Mouse (Mus musculus): ENCODE data around the gene Dync1li1.
A peak's percentile ranks its signal among the peaks of the same experiment; 100 is the strongest.
"Not testable (repeated sequence)": the region's sequence is repeated elsewhere in the genome, so short reads cannot be mapped to it uniquely, and the experiment has no call there.

The Dync1li1 gene

DNA sequence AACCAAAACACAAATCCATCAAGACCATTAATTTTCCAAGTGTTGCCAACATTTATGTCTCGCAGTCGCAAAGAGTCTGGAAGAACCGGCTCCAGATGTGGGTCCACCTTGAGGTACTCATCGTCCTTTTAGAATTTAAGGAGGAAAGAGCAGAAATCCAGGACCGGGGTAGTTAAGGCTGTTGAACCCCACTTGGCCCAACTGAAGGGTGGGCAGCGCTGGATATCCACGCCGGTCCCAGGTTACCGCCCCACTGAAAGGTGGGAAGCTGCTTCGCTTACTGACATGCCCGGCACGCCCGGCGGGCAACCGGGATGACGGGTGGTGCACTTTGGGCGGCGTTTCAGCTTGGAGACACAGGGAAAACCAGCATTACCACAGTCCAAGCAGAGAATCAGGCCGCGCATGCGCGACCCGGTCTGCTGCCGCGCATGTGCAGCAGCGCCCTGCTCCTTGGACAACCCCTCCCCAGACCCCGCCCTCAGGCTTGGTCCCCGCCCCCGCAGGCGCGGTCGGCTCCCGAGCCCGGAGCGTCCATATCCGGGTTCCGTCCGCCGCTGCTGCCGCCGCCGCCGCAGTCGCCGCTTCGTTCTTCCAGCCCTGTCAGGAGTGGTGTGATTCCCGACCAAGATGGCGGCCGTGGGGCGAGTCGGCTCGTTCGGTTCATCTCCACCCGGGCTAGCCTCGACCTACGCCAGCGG is at the start of gene Dync1li1:
Dync1li1 (plus strand) TSS at position 539 of the 701 bp plus-strand sequence.
- peak; percentile 98 to 99 for DNase-seq

DNA sequence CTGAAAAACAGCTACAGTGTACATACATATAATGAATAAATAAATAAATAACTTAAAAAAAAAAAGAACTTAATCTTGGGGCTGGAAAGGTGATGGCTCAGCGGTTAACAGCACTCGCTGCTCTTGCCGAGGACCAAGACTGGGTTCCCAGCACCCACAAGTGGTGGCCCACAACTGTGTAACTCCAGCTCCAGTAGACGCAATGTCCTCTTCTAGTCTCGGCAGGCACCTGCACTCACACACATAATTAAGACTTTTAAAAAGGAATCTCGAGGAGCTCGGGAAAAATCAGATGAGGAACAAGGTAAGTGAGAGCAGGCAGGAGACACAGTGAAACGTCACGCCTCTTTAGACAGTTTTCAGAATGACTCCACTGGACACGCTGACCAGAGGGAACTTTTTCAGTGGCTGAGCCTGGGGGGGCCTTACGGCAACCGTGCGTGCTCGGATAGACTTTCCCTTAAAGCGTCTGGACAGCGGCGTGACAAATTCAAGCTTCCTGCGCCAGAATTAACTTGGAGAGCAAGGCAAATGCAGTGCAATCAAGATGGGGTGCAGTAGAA is 49.3 kb upstream of the Dync1li1 start:
- no peak for DNase-seq

DNA sequence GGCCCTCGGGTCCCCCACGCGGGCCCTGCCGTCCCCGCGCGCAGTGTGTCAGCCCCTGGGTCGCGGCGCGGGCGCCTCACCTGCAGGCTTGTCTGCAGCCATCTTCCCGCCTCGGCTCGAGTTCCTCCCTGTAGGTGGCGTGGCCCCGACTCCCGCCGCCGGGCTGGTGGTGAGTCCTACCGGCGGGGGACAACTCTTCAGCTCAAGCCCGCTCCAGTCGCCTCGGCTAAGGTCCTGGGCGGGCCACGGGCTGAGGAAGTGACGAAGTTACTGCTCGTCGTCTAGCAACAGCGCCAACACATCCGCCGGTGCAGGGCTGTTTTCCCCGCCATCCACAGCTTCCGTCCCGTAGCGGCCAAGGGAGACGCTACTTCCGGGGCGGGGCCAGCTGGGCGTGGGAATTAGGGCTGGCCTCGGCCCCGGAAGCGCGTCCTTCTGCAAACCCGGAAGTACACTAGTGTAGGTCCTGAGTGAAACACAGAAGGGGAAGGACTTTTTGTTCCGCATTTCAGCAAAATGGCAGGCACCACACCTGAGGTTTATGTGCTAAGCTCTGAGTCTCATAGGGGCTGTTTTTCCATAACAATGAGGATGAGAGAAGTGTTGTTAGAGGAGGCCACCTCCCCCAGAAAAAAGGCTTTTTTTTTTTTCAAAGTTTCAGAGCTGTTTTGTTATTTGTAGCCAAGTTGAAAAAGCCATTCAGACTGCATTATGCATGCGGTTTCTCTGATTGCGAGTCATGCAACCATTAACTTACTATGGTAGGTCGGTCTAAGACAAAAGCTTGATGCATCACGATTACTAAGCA is 48.5 kb upstream of the Dync1li1 start, which contains the start of gene Cnot10:
Cnot10 (minus strand) TSS at position 346 of the 808 bp plus-strand sequence.
- peak; percentile 99 for DNase-seq

DNA sequence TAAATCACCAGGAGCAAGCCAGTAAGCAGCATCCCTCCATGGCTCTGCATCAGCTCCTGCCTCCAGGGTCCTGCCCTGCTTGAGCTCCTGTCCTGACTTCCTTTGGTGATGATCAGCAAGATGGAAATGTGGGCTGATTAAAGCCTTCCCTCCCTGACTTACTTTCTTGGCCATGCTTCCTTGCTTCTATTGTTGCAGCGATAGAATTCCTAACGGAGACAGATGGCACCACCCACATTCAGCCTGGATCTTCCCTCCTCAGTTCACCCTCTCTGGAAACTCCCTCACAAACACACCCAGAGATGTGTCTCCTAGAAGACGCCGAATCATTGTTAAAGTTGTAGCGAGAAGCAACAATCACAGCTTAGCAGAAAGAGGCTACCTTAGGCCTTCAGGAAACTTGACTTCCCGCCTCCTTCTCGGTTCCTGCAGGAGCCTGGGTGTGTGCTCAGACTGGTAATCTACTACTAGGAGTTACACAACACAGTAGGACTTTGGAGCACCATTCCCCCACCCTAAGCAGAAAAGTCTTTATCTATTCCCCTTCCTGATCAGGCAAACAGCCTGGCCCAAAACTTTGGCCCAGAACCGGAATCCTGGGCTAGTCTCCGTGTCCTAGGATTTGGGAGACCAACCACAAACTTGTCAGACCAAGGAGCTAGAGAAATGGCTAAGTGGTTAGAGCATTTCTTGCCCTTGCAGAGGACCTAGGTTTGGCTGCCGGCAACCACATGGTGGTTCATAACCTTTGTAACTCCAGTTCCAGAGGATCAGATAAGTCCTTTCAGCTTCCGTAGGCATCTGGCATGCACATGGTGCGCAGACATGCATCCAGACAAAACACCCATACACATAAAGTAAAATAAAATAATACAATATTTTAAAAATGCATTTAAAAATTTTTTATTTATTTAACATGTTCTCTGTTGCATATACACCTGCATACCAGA is 41.8 kb upstream of the Dync1li1 start:
- DNase-seq = no peak

DNA sequence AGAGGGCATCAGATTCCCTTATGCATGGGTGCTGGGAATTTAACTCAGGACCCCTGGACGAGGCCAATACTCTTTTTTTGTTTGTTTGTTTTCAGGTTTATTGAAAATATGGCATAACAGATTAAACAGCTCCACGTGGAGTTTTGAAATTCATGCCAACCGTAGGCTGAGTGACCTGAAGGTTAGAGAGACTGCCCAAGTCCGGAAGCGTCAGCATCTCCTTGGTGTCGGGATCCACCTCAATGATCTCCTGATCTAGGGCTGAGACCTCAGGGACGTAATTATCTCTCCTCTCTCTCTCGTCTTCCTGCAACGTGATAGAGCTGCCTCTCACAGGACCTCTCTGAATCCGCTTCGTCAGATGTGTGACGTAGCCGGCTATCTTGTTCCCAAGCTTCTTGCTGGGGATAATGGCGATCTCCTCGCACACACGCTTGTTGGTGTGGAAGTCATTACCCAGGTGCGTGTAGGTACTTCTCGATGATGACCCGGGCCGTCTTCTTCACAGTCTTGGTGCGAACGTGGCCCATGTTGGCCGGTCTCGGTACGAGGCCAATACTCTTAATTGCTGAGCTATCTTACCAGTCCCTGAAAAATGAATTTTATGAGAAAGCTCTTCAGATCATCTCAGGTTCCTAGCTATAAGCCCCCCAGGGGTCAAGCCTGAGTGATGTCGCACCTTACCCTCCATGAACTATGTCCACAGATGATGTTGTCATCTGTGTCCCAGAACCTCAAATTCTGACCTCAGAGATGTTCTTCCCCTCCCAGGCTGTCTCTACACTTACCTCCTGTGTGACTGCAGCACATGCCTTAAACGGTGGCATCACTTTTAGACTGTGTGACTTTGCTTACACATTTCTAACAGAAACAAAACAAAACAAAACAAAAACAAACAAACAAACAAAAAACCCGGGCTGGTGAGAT is 40.8 kb upstream of the Dync1li1 start:
- DNase-seq = no peak

DNA sequence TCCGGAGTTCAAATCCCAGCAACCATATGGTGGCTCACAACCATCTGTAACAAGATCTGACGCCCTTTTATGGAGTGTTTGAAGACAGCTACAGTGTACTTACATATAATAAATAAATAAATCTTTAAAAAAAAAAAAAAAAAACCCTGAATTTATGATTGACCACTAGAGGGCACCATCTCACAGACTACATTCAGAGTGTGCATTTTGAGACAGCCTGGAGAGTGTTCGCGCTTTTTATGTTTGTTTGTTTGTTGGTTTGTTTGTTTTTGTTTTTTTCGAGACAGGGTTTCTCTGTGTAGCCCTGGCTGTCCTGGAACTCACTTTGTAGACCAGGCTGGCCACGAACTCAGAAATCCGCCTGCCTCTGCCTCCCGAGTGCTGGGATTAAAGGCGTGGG is 40.1 kb upstream of the Dync1li1 start:
- DNase-seq = not testable (repeated sequence)

DNA sequence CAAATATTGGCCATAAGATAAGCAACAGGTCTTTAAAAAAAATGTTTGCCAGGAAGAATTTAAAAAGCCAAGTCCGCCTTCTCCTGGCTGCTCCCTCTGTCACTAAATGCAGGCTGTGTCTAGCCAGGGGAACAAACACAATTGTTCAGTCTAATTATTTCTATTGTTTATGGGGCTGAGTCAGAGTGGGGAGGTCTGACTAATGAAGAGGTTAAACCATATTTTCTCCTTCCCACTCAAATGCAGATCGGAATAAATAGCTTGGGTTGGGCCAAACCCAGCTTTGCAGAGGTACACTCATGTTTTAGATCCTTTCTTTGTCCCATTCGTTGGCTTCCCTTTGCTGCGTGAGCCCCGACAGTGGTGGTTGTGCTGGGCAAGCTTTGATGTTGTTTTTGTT is 39.2 kb upstream of the Dync1li1 start:
- DNase-seq = no peak

DNA sequence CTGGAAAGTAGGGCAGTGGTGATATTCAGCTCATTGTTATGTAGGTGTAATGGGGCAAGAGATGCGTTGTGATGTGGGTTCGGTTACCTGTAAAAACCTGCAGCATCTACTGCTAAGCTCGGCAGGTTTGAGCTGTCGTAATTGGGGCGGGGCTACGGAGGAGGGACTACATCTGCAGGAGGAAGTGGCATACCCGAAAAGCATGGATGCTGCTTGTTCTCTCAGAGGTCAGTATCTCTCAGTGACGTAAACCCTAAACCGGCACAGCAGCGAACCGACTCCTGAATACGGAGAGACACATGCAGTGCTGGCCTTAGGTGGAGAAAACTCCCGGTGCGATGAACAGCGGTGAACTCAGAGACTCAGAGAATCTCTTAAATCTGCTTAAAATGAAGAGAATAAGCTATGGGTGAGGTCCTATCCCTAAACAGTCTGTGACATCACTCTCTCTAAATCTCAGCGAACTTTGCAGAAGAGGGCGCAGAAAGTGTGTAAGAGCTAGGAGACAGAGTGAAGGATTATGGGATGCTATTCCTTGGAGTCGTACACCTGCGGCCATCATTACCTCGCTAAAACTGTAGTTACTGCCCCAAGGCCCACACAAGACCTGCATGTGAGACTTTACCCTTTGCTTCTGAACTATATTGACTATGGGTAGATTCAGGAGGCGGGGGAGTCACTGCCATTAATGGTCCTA is 37.5 kb upstream of the Dync1li1 start:
- DNase-seq = no peak

DNA sequence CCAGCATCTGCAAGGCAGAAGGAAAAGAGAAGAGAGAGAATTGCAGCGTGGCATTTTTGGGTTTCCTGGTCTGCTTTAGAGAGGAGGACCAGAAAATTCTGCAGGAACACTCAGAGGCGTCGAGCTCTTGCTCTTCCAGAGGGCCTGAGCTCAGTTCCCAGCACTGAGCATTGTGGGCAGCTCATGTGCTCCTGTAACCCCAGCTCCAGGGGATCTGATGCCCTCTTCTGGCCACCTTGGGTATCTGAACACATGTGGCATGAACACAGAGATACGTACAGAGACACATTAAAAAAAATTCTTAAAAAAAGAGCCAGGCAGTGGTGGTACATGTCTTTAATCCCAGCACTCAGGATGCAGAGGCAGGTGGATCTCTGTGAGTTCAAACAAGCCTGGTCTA is 33.2 kb upstream of the Dync1li1 start:
- DNase-seq = no peak

DNA sequence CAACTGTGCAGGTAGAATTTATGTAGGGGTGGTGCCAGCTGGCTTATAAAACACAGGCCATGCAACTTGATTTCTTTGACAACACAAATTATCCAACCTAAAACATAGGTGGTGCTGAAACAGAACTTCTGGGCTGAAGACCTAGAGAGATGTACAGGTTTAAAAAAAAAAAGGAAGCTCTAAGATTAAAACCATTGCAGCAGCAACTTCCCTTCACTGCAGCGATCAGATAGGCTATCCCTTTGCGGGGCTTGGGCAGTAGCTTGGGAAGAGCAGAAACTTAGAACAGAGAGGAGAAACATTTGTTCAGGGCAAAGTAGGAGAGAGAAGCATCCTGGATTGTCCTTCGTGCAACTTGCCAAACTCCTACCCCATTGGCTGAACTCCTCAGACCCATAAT is 31.9 kb upstream of the Dync1li1 start:
- DNase-seq = no peak

DNA sequence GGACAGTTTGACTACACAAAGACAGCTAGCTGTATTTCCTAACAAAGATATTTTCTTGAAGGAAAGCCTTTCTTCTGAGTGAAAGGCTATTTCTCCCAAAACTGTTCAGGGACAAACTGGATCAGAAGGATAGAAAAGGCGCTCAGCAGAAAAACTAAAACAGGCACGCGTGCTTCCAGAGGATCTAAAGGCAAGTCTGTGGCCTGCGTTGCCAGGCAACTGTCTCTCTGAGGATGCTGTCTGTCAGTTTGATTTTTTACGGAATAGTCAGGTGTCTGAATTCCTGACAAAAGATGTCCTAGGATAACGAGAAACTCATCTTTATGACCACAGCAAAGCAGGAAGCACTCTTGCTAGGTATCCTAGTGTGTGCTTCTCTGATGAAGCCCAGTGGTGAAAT is 28.1 kb upstream of the Dync1li1 start:
- no peak for DNase-seq

DNA sequence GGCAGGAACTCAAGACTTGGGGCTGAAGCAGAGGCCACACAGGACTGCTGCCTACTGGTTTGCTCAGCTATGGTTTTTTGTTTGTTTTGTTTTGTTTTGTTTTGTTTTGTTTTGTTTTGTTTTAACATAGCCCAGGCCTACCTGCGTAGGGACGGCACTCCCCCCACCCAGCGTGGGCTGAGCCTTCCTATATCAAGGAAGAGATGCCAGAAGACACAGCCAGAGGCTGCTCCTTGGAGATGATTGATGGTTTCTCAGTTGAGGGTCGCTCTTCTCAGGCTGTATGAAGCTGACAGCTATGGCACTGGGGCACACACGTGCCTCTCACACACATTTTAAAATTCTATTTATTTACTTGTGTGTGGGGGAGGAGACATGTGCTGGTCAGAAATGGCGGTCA is 27.6 kb upstream of the Dync1li1 start:
- no peak for DNase-seq

DNA sequence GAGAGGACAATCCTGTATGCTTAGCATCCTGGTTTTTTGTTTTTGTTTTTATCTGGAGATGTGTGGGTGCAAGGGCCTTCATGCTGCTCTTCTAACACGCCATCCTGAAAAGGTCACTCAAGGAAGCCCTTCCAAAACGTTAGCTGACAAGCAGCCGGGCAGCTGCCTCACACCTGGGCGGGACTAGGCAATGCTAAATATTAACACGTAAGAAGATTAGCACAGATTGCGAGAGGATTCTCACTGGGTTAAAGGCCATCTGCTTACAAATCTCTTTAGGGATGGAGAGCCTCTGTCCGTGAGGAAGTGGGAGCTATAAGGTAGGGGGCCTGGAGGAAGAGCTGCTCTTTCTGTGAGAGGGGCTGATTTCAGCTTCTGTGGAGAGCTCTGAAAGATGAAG is 26.6 kb upstream of the Dync1li1 start:
- DNase-seq = no peak

DNA sequence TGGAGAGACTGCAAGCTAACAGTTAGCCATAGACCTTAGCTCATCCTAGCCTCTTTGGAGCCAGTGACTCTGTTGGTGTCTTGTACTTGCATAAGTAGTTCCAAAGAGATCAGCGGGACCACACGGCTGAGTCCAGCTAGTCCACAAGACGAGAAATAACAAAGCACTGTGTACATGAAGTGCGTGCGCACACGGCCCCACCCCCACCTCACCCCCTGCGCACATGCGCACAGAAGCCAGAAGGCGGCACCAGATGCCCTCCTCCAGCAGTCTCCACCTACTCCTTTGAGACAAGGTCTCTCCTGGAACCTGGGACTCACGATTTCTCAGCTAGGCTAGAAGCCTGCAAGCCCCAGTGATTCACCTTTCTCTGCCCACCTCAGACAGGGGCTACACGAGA is 24.8 kb upstream of the Dync1li1 start:
- no peak for DNase-seq

DNA sequence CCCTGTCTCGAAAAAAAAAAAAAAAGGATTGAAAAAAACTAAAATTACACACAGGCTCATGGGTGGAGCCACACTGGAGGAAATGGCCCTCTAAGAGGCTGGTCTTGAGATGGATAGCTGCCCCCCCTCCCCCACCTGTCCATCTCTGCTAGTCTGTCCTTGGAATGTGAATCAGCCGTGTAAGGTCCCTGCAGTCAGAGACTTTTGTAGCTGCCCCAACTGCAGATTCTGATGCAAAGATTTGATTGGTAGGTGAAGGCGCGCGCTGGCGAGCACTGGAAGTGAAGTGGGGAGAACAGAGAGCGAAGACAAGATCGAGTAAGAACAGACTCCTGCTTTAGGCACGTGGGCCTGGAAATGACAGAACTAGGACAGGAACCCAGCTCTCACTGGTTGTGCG is 21.7 kb upstream of the Dync1li1 start:
- no peak for DNase-seq

DNA sequence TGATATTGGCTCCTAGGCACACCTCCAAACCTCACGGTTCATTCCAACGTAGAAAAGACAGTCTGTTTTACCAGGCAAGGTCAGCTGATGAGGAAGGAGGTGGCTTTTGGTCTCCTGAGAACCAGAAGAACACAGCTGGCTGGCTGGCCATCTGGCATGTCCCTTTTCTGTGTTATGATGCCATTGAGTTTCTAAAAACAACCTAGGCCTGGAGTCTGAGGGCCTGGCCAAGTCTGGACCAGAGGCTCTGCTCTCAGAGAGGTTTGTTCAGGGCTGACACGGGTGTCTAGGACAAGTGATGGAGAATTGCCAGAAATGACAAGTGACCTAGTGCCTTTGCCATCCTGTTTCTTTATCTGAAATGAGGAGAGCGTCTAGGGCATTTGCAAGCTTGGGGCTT is 20.5 kb upstream of the Dync1li1 start:
- DNase-seq = no peak

DNA sequence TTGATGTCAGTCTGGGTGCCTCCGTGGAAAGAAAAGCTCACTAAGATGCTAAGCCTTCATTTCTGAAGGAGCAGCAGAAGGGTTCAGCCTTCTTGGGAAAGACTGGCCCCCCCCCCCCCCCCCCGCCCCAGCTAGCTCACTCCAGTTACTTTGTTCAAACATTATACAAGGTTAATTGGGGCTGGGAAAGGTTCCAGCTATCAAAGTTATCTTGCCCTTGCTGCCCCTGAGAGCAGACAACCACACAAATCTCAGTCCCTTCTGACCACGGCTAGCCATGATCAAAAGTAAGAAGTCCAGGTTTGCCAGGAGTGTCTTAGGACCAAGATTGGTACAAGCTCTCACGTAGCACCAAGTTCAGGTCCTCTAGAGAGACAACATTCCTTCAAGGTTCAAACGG is 19.6 kb upstream of the Dync1li1 start:
- no peak for DNase-seq

DNA sequence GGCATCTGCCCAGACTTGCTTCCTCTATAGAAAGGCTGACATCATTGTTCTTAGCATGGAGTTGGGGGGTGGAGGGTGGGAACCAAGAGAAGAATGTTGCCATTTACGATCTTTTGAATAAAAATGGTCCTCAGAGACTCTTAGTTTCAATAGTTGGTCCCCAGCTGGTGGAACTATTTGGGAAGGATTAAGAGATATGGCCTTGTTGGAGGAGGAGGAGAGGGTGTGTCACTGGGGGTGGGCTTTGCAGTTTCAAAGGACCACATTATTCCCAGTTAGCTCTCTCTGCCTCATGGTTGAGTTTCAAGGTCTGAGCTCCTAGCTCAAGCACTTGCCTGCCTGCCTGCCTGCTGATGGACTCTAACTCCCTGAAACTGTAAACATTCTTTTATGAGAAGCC is 16.6 kb upstream of the Dync1li1 start:
- DNase-seq = no peak

DNA sequence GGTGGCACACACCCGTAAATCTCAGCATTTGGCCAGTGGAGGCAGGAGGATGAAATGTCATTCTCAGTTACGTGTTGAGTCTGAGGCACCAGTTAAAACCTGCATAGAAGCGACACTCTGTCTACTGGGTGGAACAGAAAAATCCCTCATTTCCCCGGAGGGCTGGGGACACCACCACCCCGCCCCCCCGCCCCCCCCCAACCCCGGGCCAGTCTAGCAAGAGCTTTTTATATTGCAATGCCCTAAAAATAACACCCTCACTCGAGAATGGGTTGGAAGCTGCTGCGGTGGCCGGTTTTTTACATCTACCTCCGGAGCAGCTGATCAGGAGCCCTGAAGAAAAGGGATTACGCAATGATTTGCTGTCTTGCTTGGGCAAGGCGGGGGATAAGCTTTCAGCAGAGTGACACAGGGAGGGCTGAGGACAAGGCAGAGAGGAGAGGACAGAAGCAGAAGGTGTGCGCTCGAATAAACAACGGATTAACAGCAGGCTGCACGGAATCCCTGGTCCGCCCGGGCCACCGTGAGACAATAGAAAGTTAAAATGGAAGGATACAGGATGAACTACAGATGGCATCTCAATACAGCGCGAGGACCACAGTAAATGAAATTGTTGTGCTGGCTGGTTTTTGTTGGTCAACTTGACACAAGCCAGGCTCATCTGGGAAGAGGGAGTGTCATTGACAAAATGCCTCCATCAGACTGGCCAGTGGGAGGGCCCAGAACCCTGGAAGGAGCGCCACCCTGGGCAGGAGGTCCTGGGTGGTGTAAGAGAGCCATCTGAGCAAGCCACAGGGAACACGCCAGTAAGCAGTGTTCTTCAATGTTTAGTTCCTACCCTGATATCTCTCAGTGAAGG is 15.7 kb upstream of the Dync1li1 start:
- DNase-seq = peak in 1 of 2 experiments; percentile 24

DNA sequence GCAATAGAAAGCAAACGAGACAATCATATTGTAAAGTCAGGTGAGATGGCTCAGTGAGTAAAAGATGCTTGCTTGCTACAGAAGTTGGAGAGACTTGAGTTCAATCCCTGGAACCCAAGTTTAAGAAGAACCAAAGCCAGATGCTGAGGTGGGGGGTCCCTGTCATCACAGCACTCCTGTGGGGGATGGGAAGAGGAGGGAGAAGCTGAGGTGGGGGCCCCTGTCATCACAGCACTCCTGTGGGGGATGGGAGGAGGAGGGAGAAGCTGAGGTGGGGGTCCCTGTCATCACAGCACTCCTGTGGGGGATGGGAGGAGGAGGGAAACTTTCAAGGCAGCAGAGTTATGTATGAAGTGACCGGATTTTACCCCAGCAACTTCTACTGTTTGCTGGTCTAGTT is 15.0 kb upstream of the Dync1li1 start:
- DNase-seq = no peak
